8 mouse cellular contexts compared by ENCODE assay signal in the genomic region with DNA sequence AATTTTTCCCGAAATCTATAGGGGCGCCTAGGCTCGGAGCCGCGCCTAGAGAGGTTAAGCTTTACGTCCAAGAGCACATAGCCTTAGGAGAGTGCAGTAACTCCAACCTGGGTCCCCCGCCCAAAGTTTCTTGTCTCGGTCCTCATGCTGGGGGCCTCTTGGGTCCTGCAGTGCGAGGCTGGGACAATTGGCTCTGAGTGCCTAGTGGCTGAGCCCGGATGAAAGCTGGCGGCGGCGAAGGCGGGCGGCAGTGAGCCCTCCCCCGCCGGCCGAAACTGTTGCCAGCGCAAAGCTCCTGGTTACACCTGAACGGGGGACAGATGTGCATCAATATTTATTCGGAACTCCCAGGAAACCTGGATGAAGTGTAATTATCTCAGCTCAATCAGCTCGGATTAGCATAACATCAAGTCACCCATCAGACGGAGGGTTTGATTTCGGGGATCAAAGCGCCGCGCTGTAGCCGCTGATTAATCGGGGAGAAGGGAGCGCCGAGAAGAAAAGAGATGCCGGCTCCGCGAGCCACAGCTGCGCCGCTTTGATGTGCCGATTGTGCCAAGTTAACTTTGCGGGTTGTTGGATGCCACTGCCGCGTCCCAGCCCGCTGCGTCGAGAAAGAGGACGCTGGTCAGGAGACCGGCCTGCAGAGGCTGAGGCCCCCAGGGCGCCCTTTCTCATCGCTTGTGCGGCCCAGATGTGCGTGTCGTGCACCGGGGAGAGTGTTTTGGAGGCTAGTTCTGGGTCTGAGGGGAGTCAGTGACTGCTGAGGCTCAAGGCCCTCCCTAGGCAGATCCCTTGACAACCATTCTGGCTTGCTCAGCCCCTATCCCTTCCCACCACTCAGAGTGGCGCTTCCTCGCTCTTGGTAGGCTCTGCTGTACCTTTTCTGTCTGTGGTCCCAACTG.
DNase-seq lines count a peak whose midpoint lies in the region; ATAC-seq lines count a peak whose summit lies in the region.

No protein-coding gene starts in this region.

- H3K4me1 ChIP-seq in heart, embryonic 10.5 days, result peaks cover 8% of the 10 kb centered on the region; the same call in 1 of the 2 replicates
- H3K4me1 ChIP-seq in limb, embryonic 15.5 days, result peaks cover 14% of the 10 kb centered on the region
- peaks cover 14% of the 10 kb centered on the region for H3K4me1 ChIP-seq in stomach, embryonic 15.5 days

- peak overlapping the region; percentile 50 for H3K4me3 ChIP-seq in heart, embryonic 10.5 days
- H3K4me3 ChIP-seq in limb, embryonic 15.5 days, result peak overlapping the region; percentile 31
- H3K4me3 ChIP-seq in stomach, embryonic 15.5 days (replicated peaks), result peak overlapping the region; percentile 26

- peaks cover 83% of the 10 kb centered on the region for H3K27me3 ChIP-seq in heart, embryonic 10.5 days (ENCODE audit: insufficient read depth, poor library complexity, severe bottlenecking)
- H3K27me3 ChIP-seq in limb, embryonic 15.5 days, result peaks cover 54% of the 10 kb centered on the region
- H3K27me3 ChIP-seq in stomach, embryonic 15.5 days (replicated peaks), result peaks cover 31% of the 10 kb centered on the region

- H3K27ac ChIP-seq in heart, embryonic 10.5 days, result no peak overlapping the region
- H3K27ac ChIP-seq in limb, embryonic 15.5 days, result no peak overlapping the region
- H3K27ac ChIP-seq in stomach, embryonic 15.5 days, result no peak overlapping the region

- no peaks in the 10 kb centered on the region for H3K9me3 ChIP-seq in heart, embryonic 10.5 days
- no peaks in the 10 kb centered on the region for H3K9me3 ChIP-seq in limb, embryonic 15.5 days
- H3K9me3 ChIP-seq in stomach, embryonic 15.5 days, result no peaks in the 10 kb centered on the region

- ATAC-seq in limb, embryonic 15.5 days (ENCODE audit: insufficient number of reproducible peaks, low FRiP score, low TSS enrichment, low read depth), result no peak
- no peak for ATAC-seq in stomach, embryonic 15.5 days (ENCODE audit: insufficient read depth, low FRiP score, low read depth)

- H3K36me3 ChIP-seq in heart, embryonic 10.5 days, result no peaks in the 10 kb centered on the region
- no peaks in the 10 kb centered on the region for H3K36me3 ChIP-seq in limb, embryonic 15.5 days
- no peaks in the 10 kb centered on the region for H3K36me3 ChIP-seq in stomach, embryonic 15.5 days

- H3K4me2 ChIP-seq in limb, embryonic 15.5 days, result peak overlapping the region; percentile 65
- H3K4me2 ChIP-seq in stomach, embryonic 15.5 days, result peak overlapping the region; percentile 53

- intact Hi-C loops in left cerebral cortex, postnatal 10 days (cut with DNase I), result no loop called here

- WGBS in heart, embryonic 10.5 days, result 1% methylated on average over 53 of the region's 53 CpGs
- WGBS in limb, embryonic 15.5 days, result 2% methylated on average over 53 of the region's 53 CpGs
- WGBS in stomach, embryonic 15.5 days, result 3% methylated on average over 53 of the region's 53 CpGs

- 0 out of 2 replicates have a peak overlapping the region, but pooled peaks have one; percentile 17 for H3K9ac ChIP-seq in limb, embryonic 15.5 days
- no peak overlapping the region for H3K9ac ChIP-seq in stomach, embryonic 15.5 days

- DNase-seq in heart, embryonic 10.5 days (ENCODE audit: low spot score), result no peak
- DNase-seq in heart, adult 11 months, result no peak
- peak; percentile 5 for DNase-seq in urinary bladder, postnatal 14 days (ENCODE audit: low spot score)
- DNase-seq in urinary bladder, postnatal 25 days (ENCODE audit: low spot score), result no peak
- no peak for DNase-seq in left cerebral cortex, postnatal 10 days (ENCODE audit: extremely low spot score in 1 of 2, low spot score in 2 of 2)
- no peak for DNase-seq in layer of hippocampus, adult 18-20 months (ENCODE audit: low spot score in 2 of 2)
